Mouse (Mus musculus): ENCODE measurements at regions not wholly inside any gene's neighbourhood (a gene's known extent, or its start where the extent isn't known, plus 50 kb on each side); places are given as distances from the start of the nearest gene placed in this dataset.

DNA sequence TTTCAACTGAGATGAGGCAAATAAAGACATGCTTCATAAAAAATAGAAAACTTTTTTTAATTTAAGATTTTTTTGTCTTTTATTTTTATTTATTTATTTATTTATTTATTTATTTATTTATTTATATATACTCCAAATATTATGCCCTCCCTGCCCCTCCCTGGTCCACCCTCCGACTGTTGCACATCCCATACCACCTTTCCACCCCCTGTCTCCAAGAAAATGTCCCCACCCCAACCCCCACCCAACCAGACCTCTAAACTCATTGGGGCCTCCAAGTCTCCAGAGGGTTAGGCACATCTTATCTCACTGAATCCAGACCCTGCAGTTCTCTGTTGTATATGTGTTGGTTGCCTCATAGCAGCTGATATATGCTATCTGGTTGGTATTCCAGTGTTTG is 821.2 kb upstream of the Cdh7 start:
- DNase-seq (ENCODE audit: extremely low spot score in 1 of 2, low spot score in 1 of 2) = no peak

DNA sequence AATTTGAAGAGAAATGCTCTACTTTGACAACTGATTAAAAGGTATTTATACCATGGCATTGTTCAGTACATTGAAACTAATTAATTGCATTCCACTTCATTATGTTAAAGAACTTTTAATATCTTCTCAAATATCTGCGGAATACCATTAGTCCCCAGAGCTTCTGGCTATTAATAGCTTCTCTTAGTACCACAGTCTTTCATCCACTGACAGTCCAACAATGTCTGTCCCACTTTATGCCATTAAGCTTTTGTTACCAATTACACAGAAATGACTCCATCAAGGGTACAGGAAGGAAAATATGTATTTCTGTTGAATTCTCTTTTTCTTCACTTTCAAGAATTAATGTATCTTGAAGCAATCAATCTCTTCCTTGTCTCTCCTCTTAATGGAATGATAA is 811.4 kb upstream of the Cdh7 start:
- no peak for DNase-seq (ENCODE audit: extremely low spot score in 1 of 2, low spot score in 1 of 2)

- DNase-seq (ENCODE audit: extremely low spot score in 1 of 2, low spot score in 1 of 2) = no peak
Measured at GRCm38 (mm10) chr1:109186497-109186896, 795.7 kb upstream of the Cdh7 start.

DNA sequence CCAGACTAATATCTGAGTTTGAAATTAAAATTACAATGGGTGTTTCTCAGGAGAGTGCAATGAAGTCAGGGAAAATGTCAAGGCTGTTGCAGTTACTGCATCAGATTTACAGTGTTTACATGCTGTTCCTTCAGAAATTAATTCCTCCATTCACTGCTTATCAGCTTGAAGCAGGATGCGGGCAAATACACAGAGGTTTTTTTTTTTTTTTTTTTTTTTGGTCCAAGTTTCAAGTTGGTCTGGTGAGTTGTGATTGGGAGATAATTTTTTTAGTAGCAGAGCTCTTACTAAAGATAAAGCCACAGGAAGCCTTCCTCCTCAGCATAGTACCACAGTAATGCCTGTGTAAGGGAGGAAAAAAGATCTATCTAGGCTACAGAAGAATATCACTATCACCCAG is 762.1 kb upstream of the Cdh7 start:
- no peak for DNase-seq (ENCODE audit: extremely low spot score in 1 of 2, low spot score in 1 of 2)

DNA sequence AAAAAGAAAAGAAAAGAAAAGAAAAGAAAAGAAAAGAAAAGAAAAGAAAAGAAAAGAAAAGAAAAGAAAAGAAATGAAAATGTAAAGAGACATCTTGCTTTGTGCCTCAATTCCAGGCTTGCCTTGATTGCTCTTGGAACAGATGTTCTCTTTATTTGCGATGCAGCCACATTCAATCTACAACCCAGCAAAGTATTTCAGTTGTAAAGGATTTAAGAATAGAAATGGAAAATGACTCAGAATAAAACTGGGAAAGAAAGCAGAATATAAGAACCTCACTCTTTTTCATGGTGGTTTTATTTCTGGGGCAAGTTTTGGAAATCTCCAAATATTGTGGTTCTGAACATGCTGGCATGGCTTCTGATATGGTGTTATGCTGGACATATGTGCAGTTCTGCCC is 758.7 kb upstream of the Cdh7 start:
- DNase-seq (ENCODE audit: extremely low spot score in 1 of 2, low spot score in 1 of 2) = peak in 1 of 2 experiments; percentile 27
